Mouse (Mus musculus) lung, postnatal 0 days (tissue): ENCODE measurements at regions not wholly inside any gene's neighbourhood (a gene's known extent, or its start where the extent isn't known, plus 50 kb on each side); places are given as distances from the start of the nearest gene placed in this dataset.

Experiments
- CTCF ChIP-seq: IDR thresholded peaks from 2 replicates; pipeline ENCODE4 v1.5.1; 2016; ENCODE audit warnings: antibody characterized with exemption, mild to moderate bottlenecking
- EP300 ChIP-seq: IDR thresholded peaks from 2 replicates; pipeline ENCODE4 v1.6.1; 2016; ENCODE audit warnings: antibody characterized with exemption, mild to moderate bottlenecking, control low read depth

GRCm38 (mm10) chr16:76947011-76947410 is 66.5 kb upstream of the Usp25 start:
- TF ChIP-seq EP300 (no peak), CTCF (no peak)
